Mouse (Mus musculus): Measurements from ENCODE around the gene Zfp936. TPM values are rescaled to one million over a fixed set of nuclear protein-coding genes. Genes with fewer than 3 reads are reported as not detected.
"Not testable (repeated sequence)": the region's sequence is repeated elsewhere in the genome, so short reads cannot be mapped to it uniquely, and the experiment has no call there.

Zfp936 gene
- total and polyA plus RNA-seq, 2 experiments: not detected

DNA sequence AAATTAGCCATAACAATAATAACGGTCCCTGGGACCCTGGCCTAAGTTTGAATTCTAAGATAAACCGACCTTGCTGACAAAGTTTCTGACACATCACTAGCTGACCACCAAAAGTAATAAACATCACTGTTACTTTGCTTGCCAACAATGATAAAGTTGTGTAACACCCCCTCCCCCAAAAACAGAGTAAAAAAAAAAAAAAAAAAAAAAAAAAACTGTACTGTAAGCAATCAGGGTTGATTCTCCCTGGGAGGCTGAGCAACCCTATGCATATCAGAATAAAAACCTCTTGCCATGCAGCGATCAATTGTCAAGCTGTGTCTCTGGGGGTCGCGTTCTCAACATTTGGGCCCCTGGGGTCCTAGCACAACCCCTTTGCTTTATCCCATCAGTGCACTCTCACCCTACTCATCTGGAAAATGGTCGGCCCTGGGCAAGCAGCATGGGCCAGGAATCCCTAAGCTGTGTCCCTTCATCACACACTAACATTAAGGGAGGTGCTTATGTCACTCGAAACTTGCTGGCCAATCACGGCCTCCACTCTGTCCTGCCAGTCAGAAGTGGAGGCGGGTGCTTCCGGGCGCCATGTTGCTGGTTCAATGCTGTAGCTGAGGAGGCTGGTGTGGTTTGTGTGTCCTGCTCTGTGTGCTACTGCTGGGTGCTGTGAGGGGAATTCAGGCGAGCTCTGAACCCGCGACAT is 63.1 kb downstream of the Zfp936 start:
- 87% methylated on average over 14 of the region's 14 CpGs for WGBS
- H3K9ac ChIP-seq (ENCODE audit: low read depth, low read length): no peak overlapping the region

DNA sequence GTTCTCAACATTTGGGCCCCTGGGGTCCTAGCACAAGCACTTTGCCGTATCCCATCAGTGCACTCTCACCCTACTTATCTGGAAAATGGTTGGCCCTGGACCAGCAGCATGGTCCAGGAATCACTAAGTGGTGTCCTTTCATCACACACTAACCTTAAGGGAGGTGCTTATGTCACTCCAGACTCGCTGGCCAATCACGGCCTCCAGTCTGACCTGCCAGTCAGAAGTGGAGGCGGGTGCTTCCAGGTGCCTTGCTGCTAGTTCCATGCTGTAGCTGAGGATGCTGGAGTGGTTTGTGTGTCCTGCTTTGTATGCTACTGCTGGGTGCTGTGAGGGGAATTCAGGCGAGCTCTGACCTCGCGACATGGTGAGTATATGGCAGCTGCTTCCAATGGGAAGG is 99.8 kb downstream of the Zfp936 start:
- not testable (repeated sequence) for DNase-seq (ENCODE audit: extremely low read depth, low read depth, low spot score)

More for the DNA sequence above, 63.1 kb downstream of the Zfp936 start:
- H3K4me3 ChIP-seq (ENCODE audit: insufficient read depth, low read depth, low read length): no peak overlapping the region
- TF ChIP-seq POLR2A (IDR thresholded peaks at IDR 0.05; ENCODE audit: extremely low read depth, insufficient read depth, low read length) (no peak), CTCF (IDR thresholded peaks at IDR 0.05; ENCODE audit: low read depth, low read length) (no peak)
- DNase-seq (ENCODE audit: extremely low read depth, low read depth, low spot score): no peak
- H3K36me3 ChIP-seq (ENCODE audit: control insufficient read depth, insufficient read depth, low read length): no peaks in the 10 kb centered on the region
- no peaks in the 10 kb centered on the region for H3K4me1 ChIP-seq (ENCODE audit: control insufficient read depth, insufficient read depth, low read length)
- no peak overlapping the region for H3K27ac ChIP-seq (replicated peaks; ENCODE audit: insufficient read depth, low read depth, low read length)
- no peaks in the 10 kb centered on the region for H3K27me3 ChIP-seq (ENCODE audit: control insufficient read depth, insufficient read depth, low read length)
- H3K79me2 ChIP-seq (ENCODE audit: control insufficient read depth, insufficient read depth, low read length): no peaks in the 10 kb centered on the region

More for the DNA sequence above, 99.8 kb downstream of the Zfp936 start:
- H3K27ac ChIP-seq (replicated peaks; ENCODE audit: insufficient read depth, low read depth, low read length); H3K79me2 ChIP-seq (ENCODE audit: control insufficient read depth, insufficient read depth, low read length); H3K36me3 ChIP-seq (ENCODE audit: control insufficient read depth, insufficient read depth, low read length); H3K4me1 ChIP-seq (ENCODE audit: control insufficient read depth, insufficient read depth, low read length); H3K27me3 ChIP-seq (ENCODE audit: control insufficient read depth, insufficient read depth, low read length); H3K9ac ChIP-seq (ENCODE audit: low read depth, low read length); H3K4me3 ChIP-seq (ENCODE audit: insufficient read depth, low read depth, low read length): not testable (repeated sequence)
- 82% methylated on average over 7 of the region's 7 CpGs for WGBS

Other genes starting within 250 kb of the Zfp936 start
- gene Gm2381, start 247.0 kb upstream of the Zfp936 start, total RNA-seq (2014; rRNA removed): not detected in 2 replicates
- gene Gm2381, start 247.0 kb upstream of the Zfp936 start, polyA plus RNA-seq (2012; rRNA removed): not detected in 2 replicates
- not detected in 2 replicates for gene Vmn2r63, start 180.4 kb upstream of the Zfp936 start, total RNA-seq (2014; rRNA removed)
- gene Vmn2r63, start 180.4 kb upstream of the Zfp936 start, polyA plus RNA-seq (2012; rRNA removed): not detected in 2 replicates
- not detected in 2 replicates for gene Gm9268, start 95.5 kb upstream of the Zfp936 start, total RNA-seq (2014; rRNA removed)
- gene Gm9268, start 95.5 kb upstream of the Zfp936 start, polyA plus RNA-seq (2012; rRNA removed): not detected in 2 replicates
- gene Zfp715, start 199.1 kb downstream of the Zfp936 start, total RNA-seq (2014; rRNA removed): 12.1 and 12.2 TPM in 2 replicates
- 1.7 and 1.8 TPM in 2 replicates for gene Zfp715, start 199.1 kb downstream of the Zfp936 start, polyA plus RNA-seq (2012; rRNA removed)
- 0.09 and 0.27 TPM in 2 replicates for gene Siglecf, start 237.1 kb downstream of the Zfp936 start, total RNA-seq (2014; rRNA removed)
- 0.05 and 0.10 TPM in 2 replicates for gene Siglecf, start 237.1 kb downstream of the Zfp936 start, polyA plus RNA-seq (2012; rRNA removed)